Mouse (Mus musculus) frontal cortex, postnatal 36 days (tissue): ENCODE measurements around the gene Mrpl55.
"Not testable (repeated sequence)": the region's sequence is repeated elsewhere in the genome, so short reads cannot be mapped to it uniquely, and the experiment has no call there.

Experiments used
- DNase-seq, 2 experiments: peaks; one replicate each; pipeline ENCODE4 v3.0.0; 2022; ENCODE audit warnings: low spot score in 2 of 2

The Mrpl55 gene

GRCm38 (mm10) chr11:59191231-59192058 lies 10.8 kb upstream of the Mrpl55 start:
- DNase-seq = peak; percentile 90 to 94

- no peak for DNase-seq
Observed at GRCm38 (mm10) chr11:59192059-59192386, 10.3 kb upstream of the Mrpl55 start, which contains the start of gene Guk1. Gene Guk1, minus strand, starts transcription at chr11:59192212.

GRCm38 (mm10) chr11:59196230-59196629 lies 6.1 kb upstream of the Mrpl55 start:
- no peak for DNase-seq

GRCm38 (mm10) chr11:59201216-59202002 lies 877 bp upstream of the Mrpl55 start:
- no peak for DNase-seq

- DNase-seq = peak; percentile 95
Observed at GRCm38 (mm10) chr11:59208153-59208831, 6.0 kb downstream of the Mrpl55 start, which contains the start of gene 2310033P09Rik. Gene 2310033P09Rik, plus strand, starts transcription at chr11:59208321.

- peak; percentile 57 to 62 for DNase-seq
Observed at GRCm38 (mm10) chr11:59209003-59209441, 6.7 kb downstream of the Mrpl55 start.

- DNase-seq = no peak
Observed at GRCm38 (mm10) chr11:59209580-59209979, 7.3 kb downstream of the Mrpl55 start.

GRCm38 (mm10) chr11:59210020-59210419 lies 7.7 kb downstream of the Mrpl55 start:
- no peak for DNase-seq

GRCm38 (mm10) chr11:59211561-59211960 lies 9.3 kb downstream of the Mrpl55 start:
- not testable (repeated sequence) for DNase-seq

- not testable (repeated sequence) for DNase-seq
Observed at GRCm38 (mm10) chr11:59212320-59212719, 10.0 kb downstream of the Mrpl55 start.

- DNase-seq = no peak
Observed at GRCm38 (mm10) chr11:59212892-59213494, 10.7 kb downstream of the Mrpl55 start.

- peak in 1 of 2 experiments; percentile 65 for DNase-seq
Observed at GRCm38 (mm10) chr11:59216955-59217354, 14.7 kb downstream of the Mrpl55 start.

GRCm38 (mm10) chr11:59218389-59218998 lies 16.2 kb downstream of the Mrpl55 start:
- no peak for DNase-seq

- DNase-seq = no peak
Observed at GRCm38 (mm10) chr11:59219064-59219463, 16.8 kb downstream of the Mrpl55 start.

- no peak for DNase-seq
Observed at GRCm38 (mm10) chr11:59221604-59222003, 19.3 kb downstream of the Mrpl55 start.

- DNase-seq = no peak
Observed at GRCm38 (mm10) chr11:59222306-59222705, 20.0 kb downstream of the Mrpl55 start.

- no peak for DNase-seq
Observed at GRCm38 (mm10) chr11:59224025-59224424, 21.7 kb downstream of the Mrpl55 start.

- DNase-seq = no peak
Observed at GRCm38 (mm10) chr11:59224470-59224869, 22.2 kb downstream of the Mrpl55 start.

- DNase-seq = no peak
Observed at GRCm38 (mm10) chr11:59225167-59225566, 22.9 kb downstream of the Mrpl55 start.

- no peak for DNase-seq
Observed at GRCm38 (mm10) chr11:59226251-59226650, 24.0 kb downstream of the Mrpl55 start.
